Mouse (Mus musculus) retina, postnatal 1 day (tissue): Measurements from ENCODE around the gene Rad51ap2.

ENCODE experiments used
- DNase-seq: peaks from one replicate; pipeline ENCODE4 v3.0.0-alpha.2; 2012

The Rad51ap2 gene

DNA sequence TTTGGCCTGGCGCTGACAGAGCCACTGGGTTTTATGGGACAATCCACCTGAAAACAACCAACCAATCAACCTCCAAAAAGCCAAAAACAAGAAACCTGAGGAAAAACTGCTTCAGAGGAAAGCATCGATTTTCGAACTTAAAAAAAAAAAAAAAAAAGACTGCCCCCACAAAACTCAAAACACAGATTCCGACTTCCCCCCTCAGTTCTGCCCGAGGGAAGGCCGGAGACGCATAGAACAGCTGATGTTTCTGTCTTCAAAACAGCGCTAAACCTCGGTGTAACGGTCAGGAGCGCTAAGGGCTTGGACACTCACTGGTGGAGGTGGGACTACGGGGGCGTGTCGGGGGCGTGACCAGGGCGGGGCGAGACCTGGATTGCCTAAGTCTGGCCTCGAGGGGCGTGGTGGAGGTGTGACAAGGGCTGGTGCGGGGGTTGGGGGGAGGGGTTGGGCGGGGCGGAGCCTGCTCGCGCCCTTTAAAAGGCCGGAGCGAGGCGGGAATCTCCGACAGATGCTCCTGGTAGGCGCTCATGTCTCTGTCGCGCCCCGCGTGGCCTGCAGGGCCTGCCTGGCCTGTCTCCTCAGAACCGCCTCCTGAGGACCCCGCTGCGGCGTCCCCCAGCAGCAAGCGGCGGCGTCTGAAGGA lies at the start of gene Rad51ap2:
Gene Rad51ap2, plus strand, starts transcription at position 531 of the 646 bp plus-strand sequence.
- DNase-seq = peak; percentile 95

GRCm38 (mm10) chr12:11407679-11408078 lies 48.2 kb upstream of the Rad51ap2 start:
- DNase-seq = no peak

GRCm38 (mm10) chr12:11418112-11418511 lies 37.8 kb upstream of the Rad51ap2 start:
- no peak for DNase-seq

GRCm38 (mm10) chr12:11427396-11427795 lies 28.5 kb upstream of the Rad51ap2 start:
- no peak for DNase-seq

GRCm38 (mm10) chr12:11433126-11433525 lies 22.8 kb upstream of the Rad51ap2 start:
- no peak for DNase-seq

GRCm38 (mm10) chr12:11433716-11434115 lies 22.2 kb upstream of the Rad51ap2 start:
- DNase-seq = no peak

DNA sequence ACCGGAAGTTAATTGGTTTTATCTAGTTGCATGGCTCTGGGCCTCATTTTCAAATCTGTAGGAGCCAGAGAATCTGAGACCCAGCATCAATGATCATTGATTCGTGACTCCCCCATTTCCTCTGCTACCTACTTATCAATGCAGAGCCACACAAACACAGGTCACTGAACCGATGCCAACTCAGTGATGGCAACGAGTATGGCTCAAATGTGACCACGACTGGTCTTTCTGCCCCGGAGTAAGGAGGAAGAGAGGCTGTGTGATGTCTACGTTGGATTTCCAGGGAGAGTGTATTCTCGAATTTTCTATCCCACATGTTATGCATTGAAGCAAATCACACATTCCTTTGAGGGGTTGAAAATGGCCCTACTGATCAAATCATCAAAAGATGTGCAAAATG lies 21.4 kb upstream of the Rad51ap2 start:
- DNase-seq = no peak

GRCm38 (mm10) chr12:11435246-11436022 lies 20.4 kb upstream of the Rad51ap2 start:
- peak; percentile 11 for DNase-seq

- no peak for DNase-seq
Measured at GRCm38 (mm10) chr12:11436023-11436350, 19.9 kb upstream of the Rad51ap2 start.

GRCm38 (mm10) chr12:11436497-11437265 lies 19.2 kb upstream of the Rad51ap2 start, which contains the start of gene Vsnl1:
Gene Vsnl1, minus strand, starts transcription at chr12:11436613.
- peak; percentile 92 for DNase-seq

DNA sequence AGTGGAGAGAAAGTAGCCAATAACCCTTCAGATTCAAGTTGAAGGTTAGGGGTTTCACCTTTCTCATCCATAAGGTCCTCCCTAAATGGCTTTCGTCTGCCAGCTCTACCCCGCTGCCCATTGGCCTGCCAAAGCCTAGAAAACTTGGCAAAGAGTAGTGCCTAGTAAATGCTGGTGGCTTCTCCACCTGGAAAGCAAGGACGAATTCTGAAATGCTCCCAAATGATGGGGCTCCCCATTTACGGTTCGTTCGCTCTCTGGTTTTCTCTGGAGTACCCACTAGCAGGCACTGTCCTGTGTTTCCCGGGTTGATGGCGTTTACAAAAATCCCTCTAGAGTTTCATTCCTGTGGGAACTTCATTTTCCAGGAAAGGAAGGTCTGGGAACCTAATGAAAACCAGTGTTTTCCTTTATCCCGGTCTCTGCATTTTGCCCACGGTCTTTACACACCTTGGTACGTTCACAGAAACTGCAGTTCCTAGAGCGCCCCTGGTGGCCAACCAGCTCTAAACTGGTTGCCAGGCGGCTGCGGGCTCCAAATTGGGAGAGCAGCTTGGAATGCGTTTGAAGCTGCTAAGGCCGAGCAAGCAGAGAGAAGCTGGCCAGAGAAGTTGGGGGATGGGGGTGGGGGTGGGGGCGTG lies 18.5 kb upstream of the Rad51ap2 start:
- DNase-seq = peak; percentile 89

- DNase-seq = peak; percentile 28
Measured at GRCm38 (mm10) chr12:11437907-11438447, 17.9 kb upstream of the Rad51ap2 start.

DNA sequence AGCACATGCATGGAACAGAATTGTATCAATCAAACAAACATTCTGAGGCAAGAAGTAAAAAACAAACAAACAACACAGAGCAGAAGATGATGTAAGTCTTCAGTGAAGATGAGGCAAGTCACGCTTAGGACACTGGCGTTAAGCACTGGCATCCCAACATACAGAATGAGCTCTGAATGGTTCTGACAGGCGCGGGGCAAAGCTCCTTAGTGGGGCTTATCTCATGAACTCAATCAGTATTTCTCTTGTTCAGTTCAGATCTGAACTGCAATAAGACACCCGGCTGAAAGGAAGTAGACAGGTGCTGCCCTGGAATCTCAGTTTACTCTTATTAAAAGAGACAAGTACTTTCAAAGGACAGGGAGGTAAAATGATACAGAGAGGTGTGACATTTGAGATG lies 1.7 kb upstream of the Rad51ap2 start:
- DNase-seq = peak; percentile 72

DNA sequence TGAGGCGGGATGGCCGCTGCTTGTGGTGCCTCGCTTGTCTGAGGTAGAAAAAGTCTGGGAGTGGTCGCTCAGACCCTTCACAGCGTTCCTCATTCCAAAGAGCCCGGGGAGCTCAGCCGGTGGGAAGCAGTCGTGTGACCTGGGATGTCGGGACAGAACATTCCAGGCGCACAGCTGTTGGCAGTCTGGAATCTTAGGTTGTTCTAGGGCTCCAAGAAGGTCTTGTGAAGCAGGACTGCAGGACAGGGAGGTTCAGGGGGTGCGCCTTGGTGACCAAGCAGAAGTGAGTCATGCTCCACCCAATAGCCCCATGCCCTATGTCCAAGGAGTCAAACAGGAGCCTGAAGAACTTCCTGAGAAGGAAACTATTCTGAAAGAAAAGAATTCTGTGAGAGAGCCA lies 334 bp downstream of the Rad51ap2 start:
- no peak for DNase-seq

GRCm38 (mm10) chr12:11456632-11457031 lies 753 bp downstream of the Rad51ap2 start:
- DNase-seq = no peak
